Mouse (Mus musculus) CD4-positive, CD25-positive, alpha-beta regulatory T cell, adult 9 weeks (primary cell): ENCODE measurements around the gene Plpp3. TPM values are rescaled to one million over a fixed set of nuclear protein-coding genes. Genes with fewer than 3 reads are reported as not detected.

Source experiments
- polyA plus RNA-seq: library from polyadenylated mRNA; unstranded; fragments of 100-300 nt; shearing (Covaris generic); gene quantifications from one replicate; pipeline ENCODE4 v1.2.1, GENCODE M21; 2017

Gene Plpp3
- not detected for polyA plus RNA-seq

GRCm38 (mm10) chr4:105157276-105158168, at the start of gene Plpp3:
Gene Plpp3, plus strand, starts transcription at chr4:105157347.

GRCm38 (mm10) chr4:105109199-105109989, 47.8 kb upstream of the Plpp3 start, which contains the start of gene Prkaa2:
Gene Prkaa2, minus strand, starts transcription at chr4:105109890.

Other genes with a start within 250 kb of the Plpp3 start
- gene Fyb2, start 243.9 kb upstream of the Plpp3 start, polyA plus RNA-seq, result not detected
- gene Prkaa2, start 47.5 kb upstream of the Plpp3 start, polyA plus RNA-seq, result not detected